Comparison of ENCODE assay signal across 8 mouse cellular contexts in the genomic region with DNA sequence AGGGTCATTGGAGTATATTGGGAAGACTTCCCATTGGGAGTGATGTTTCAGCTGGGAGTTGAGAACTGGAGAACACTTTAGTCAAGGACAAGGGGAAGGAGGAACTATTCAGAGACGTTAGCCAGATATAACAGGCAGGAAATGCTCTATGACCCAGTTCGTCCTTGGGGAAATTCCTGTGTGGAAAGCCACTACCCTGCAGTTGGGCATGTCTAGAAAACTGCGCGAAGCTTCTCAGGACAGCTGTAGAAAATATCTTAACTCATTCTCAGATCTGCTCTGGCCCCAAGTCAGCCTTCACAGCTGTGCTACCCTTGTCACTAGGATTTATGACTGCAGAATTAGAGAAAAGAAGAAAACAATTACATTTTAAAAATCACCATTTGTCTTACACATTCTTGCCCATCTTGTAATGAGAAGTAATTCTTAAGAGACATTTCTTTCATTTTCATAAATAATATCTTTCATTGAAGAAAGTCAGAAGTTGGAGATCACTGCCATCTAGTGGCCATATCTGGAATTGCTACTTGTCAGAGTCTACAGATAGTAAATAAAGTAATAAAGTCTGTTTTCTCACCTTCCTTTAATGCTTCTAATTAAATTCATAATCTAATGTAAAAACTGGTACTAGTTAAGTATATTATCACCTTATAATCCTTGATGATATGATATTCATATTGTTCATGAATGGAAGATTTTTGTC. TPM values are rescaled to one million over a fixed set of nuclear protein-coding genes. Genes with fewer than 3 reads are reported as not detected.
DNase-seq lines count a peak whose midpoint lies in the region; ATAC-seq and TF ChIP-seq lines count a peak whose summit lies in the region.

No protein-coding gene starts in this region.

- no peak overlapping the region for H3K4me3 ChIP-seq in neural tube, embryonic 15.5 days (replicated peaks)
- no peak overlapping the region for H3K4me3 ChIP-seq in lung, embryonic 15.5 days
- no peak overlapping the region for H3K4me3 ChIP-seq in stomach, postnatal 0 days (ENCODE audit: low read depth, low read length)

- H3K9me3 ChIP-seq in neural tube, embryonic 15.5 days (replicated peaks), result no peaks in the 10 kb centered on the region
- H3K9me3 ChIP-seq in lung, embryonic 15.5 days, result no peaks in the 10 kb centered on the region
- H3K9me3 ChIP-seq in stomach, postnatal 0 days (ENCODE audit: control insufficient read depth, low read length), result no peaks in the 10 kb centered on the region

- no peak overlapping the region for H3K9ac ChIP-seq in neural tube, embryonic 15.5 days (replicated peaks)
- H3K9ac ChIP-seq in lung, embryonic 15.5 days, result no peak overlapping the region
- no peak overlapping the region for H3K9ac ChIP-seq in stomach, postnatal 0 days (ENCODE audit: low read length)

- ATAC-seq in neural tube, embryonic 15.5 days (ENCODE audit: low FRiP score), result no peak
- peak; percentile 23; the same call in 1 of the 2 replicates for ATAC-seq in lung, embryonic 15.5 days (ENCODE audit: borderline replicate concordance, extremely low read depth, low FRiP score, low TSS enrichment)
- ATAC-seq in stomach, postnatal 0 days (ENCODE audit: low FRiP score, low TSS enrichment), result no peak

- H3K27ac ChIP-seq in neural tube, embryonic 15.5 days (replicated peaks), result no peak overlapping the region
- 0 out of 2 replicates have a peak overlapping the region, but pooled peaks have one; percentile 1 for H3K27ac ChIP-seq in lung, embryonic 15.5 days
- no peak overlapping the region for H3K27ac ChIP-seq in stomach, postnatal 0 days (replicated peaks)

- H3K4me1 ChIP-seq in neural tube, embryonic 15.5 days, result no peaks in the 10 kb centered on the region
- no peaks in the 10 kb centered on the region for H3K4me1 ChIP-seq in lung, embryonic 15.5 days
- H3K4me1 ChIP-seq in stomach, postnatal 0 days (replicated peaks; ENCODE audit: control insufficient read depth, insufficient read depth), result no peaks in the 10 kb centered on the region

- DNase-seq in adrenal gland, adult 2 months, result peak; percentile 15
- no peak for DNase-seq in adrenal gland, postnatal 25 days
- DNase-seq in neural tube, embryonic 10.5 days (ENCODE audit: extremely low spot score, low spot score), result peak; percentile 13
- DNase-seq in cerebellum, postnatal 14 days, result peak; percentile 54 to 58
- DNase-seq in hindlimb bud, embryonic 11.5 days (ENCODE audit: extremely low spot score, low read depth, low spot score), result peak; percentile 35
- peak; percentile 14 for DNase-seq in stomach, postnatal 0 days (ENCODE audit: low spot score)

- TF ChIP-seq EP300 in stomach, postnatal 0 days (optimal IDR thresholded peaks at IDR 0.05), result no peak

- H3K4me2 ChIP-seq in neural tube, embryonic 15.5 days, result no peak overlapping the region
- peak overlapping the region; percentile 34; the same call in 1 of the 2 replicates for H3K4me2 ChIP-seq in lung, embryonic 15.5 days
- H3K4me2 ChIP-seq in stomach, postnatal 0 days (replicated peaks; ENCODE audit: low read depth), result no peak overlapping the region

- no peaks in the 10 kb centered on the region for H3K27me3 ChIP-seq in neural tube, embryonic 15.5 days (replicated peaks)
- H3K27me3 ChIP-seq in lung, embryonic 15.5 days, result no peaks in the 10 kb centered on the region
- no peaks in the 10 kb centered on the region for H3K27me3 ChIP-seq in stomach, postnatal 0 days (ENCODE audit: control insufficient read depth, insufficient read depth, low read length)

- no peaks in the 10 kb centered on the region for H3K36me3 ChIP-seq in neural tube, embryonic 15.5 days
- no peaks in the 10 kb centered on the region for H3K36me3 ChIP-seq in lung, embryonic 15.5 days
- H3K36me3 ChIP-seq in stomach, postnatal 0 days (ENCODE audit: control insufficient read depth, insufficient read depth, low read length), result no peaks in the 10 kb centered on the region

- 44% methylated on average over 4 of the region's 4 CpGs for WGBS in neural tube, embryonic 15.5 days
- WGBS in lung, embryonic 15.5 days, result 7% methylated on average over 4 of the region's 4 CpGs
- WGBS in stomach, postnatal 0 days, result 26% methylated on average over 4 of the region's 4 CpGs

- peak; percentile 80 for TF ChIP-seq CTCF in stomach, postnatal 0 days (IDR thresholded peaks at IDR 0.05; ENCODE audit: low read depth)

RNA-seq across cellular contexts. Expression of gene Nxf2, which starts 51.2 kb away (rescaled TPM):
- total RNA-seq in adrenal gland, adult 2 months (2021), result not detected
- not detected in 2 replicates for polyA plus RNA-seq in adrenal gland, adult 2 months (2012; rRNA removed)
- not detected in 2 replicates for total RNA-seq in adrenal gland, postnatal 25 days (2021)
- 0.19 and 0.36 TPM in 2 replicates for polyA plus RNA-seq in neural tube, embryonic 15.5 days (2015; fragmentation: Nextera tagmentation; extraction: Ambion mirVana)
- polyA plus RNA-seq in lung, embryonic 15.5 days (2015; fragmentation: Nextera tagmentation; extraction: Ambion mirVana), result 0.47 and 0.93 TPM in 2 replicates
- polyA plus RNA-seq in stomach, postnatal 0 days (2015; fragmentation: Nextera tagmentation; extraction: Ambion mirVana), result 0.15 and 0.16 TPM in 2 replicates
